Comparison of ENCODE assay signal across 25 mouse cellular contexts in the genomic region with DNA sequence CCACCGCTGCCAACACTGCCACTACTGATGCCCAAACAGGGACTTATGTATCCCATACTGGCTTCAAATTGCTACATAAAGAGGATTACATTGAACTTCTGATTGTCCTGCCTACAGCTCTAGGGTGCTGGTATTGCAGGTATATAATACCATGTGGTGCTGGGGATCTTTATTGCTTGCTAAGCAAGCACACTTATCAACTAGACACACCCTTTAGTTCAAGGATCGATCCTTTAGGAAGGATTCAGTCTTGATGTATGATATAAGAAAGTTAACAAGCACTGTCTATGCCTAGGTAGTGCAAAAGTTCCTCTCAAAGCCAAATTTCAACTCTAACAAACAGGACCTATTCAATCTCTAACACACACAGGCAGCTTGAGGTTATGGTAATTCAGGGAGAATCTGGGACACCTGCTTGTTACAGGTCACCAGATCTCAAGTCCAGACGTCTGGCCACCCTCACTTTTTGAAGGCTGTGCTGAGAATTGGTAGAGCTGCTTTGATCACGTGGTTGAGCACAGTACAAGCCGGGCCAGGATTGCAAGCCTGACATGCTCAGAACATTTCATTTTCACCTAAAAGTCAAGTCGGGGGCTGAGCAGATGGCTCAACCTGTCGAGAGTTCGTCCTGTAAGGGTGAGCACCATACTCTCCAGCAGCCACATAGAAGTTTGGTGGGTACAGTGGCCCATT. TPM values are rescaled to one million over a fixed set of nuclear protein-coding genes. Genes with fewer than 3 reads are reported as not detected.
A peak's percentile ranks its signal among the peaks of the same experiment; 100 is the strongest.
DNase-seq lines count a peak whose midpoint lies in the region; ATAC-seq and TF ChIP-seq lines count a peak whose summit lies in the region.
"Had no signal": no experiment of that assay in that cellular context is flagged by ENCODE, and none has a peak within 500 bp of the region (broad histone marks: within the 10 kb centered on the region; RNA-seq: fewer than 3 reads in every experiment).

No protein-coding gene starts in this region.

- TF ChIP-seq CTCF in intestine, postnatal 0 days (IDR thresholded peaks at IDR 0.05; ENCODE audit: low read depth), result no peak
- no peak for TF ChIP-seq CTCF in stomach, postnatal 0 days (IDR thresholded peaks at IDR 0.05; ENCODE audit: low read depth)

- no peak overlapping the region for H3K27ac ChIP-seq in intestine, embryonic 14.5 days (ENCODE audit: low read depth)
- peak overlapping the region; percentile 28; the same call in 1 of the 2 replicates for H3K27ac ChIP-seq in intestine, postnatal 0 days (ENCODE audit: low read depth, low read length)
- H3K27ac ChIP-seq in stomach, postnatal 0 days (replicated peaks), result no peak overlapping the region
- H3K27ac ChIP-seq: embryonic facial prominence, embryonic 10.5 days; embryonic facial prominence, embryonic 13.5 days; forebrain, embryonic 12.5 days; forebrain, embryonic 15.5 days; hindbrain, embryonic 12.5 days had no signal

- no peak overlapping the region for H3K9ac ChIP-seq in intestine, embryonic 14.5 days (ENCODE audit: low read length)
- H3K9ac ChIP-seq in intestine, postnatal 0 days (ENCODE audit: low read depth, low read length), result no peak overlapping the region
- H3K9ac ChIP-seq in stomach, postnatal 0 days (ENCODE audit: low read length), result no peak overlapping the region
- H3K9ac ChIP-seq: embryonic facial prominence, embryonic 13.5 days; forebrain, embryonic 12.5 days; forebrain, embryonic 15.5 days; hindbrain, embryonic 12.5 days had no signal

- TF ChIP-seq EP300 in stomach, postnatal 0 days (optimal IDR thresholded peaks at IDR 0.05), result no peak

- peak; percentile 41 for DNase-seq in kidney, adult 11 months
- no peak for DNase-seq in kidney, postnatal 10 days
- peak; percentile 68 for DNase-seq in kidney, adult 9 months
- DNase-seq in kidney, postnatal 14 days, result no peak
- no peak for DNase-seq in intestine, embryonic 14.5 days (ENCODE audit: low spot score)
- no peak for DNase-seq in frontal cortex, postnatal 14 days (ENCODE audit: low spot score in 2 of 2)
- no peak for DNase-seq in stomach, postnatal 0 days (ENCODE audit: low spot score)
- DNase-seq: adrenal gland, adult 8-10 months; adrenal gland, postnatal 25 days; cerebellum, adult 11-12 months; cerebellum, adult 8-10 months; cerebellum, postnatal 10 days; cerebellum, postnatal 36 days; embryo, embryonic 11 days; gastrocnemius, postnatal 10 days; heart, adult 11 months had no signal

- ATAC-seq in intestine, embryonic 14.5 days (replicated peaks; ENCODE audit: low FRiP score, low TSS enrichment, low read depth), result peak; percentile 53; the same call in 1 of the 2 replicates
- ATAC-seq in intestine, postnatal 0 days, result peak; percentile 80
- no peak for ATAC-seq in stomach, postnatal 0 days (ENCODE audit: low FRiP score, low TSS enrichment)
- ATAC-seq: activated CD4-positive, CD25-positive, alpha-beta regulatory T cell, adult 4 months; forebrain, embryonic 15.5 days had no signal

- no peak overlapping the region for H3K4me3 ChIP-seq in intestine, embryonic 14.5 days (ENCODE audit: low read depth, low read length)
- H3K4me3 ChIP-seq in intestine, postnatal 0 days (ENCODE audit: low read depth, low read length), result no peak overlapping the region
- no peak overlapping the region for H3K4me3 ChIP-seq in stomach, postnatal 0 days (ENCODE audit: low read depth, low read length)
- H3K4me3 ChIP-seq: embryonic facial prominence, embryonic 10.5 days; embryonic facial prominence, embryonic 13.5 days; erythroblast, embryonic 14.5 days; forebrain, embryonic 12.5 days; forebrain, embryonic 15.5 days; hindbrain, embryonic 12.5 days had no signal

- peaks cover 13% of the 10 kb centered on the region for H3K4me1 ChIP-seq in intestine, embryonic 14.5 days (replicated peaks; ENCODE audit: control insufficient read depth, insufficient read depth, low read length)
- H3K4me1 ChIP-seq in intestine, postnatal 0 days (replicated peaks; ENCODE audit: control insufficient read depth, insufficient read depth, low read length), result peaks cover 4% of the 10 kb centered on the region; the same call in 1 of the 2 replicates
- H3K4me1 ChIP-seq in stomach, postnatal 0 days (replicated peaks; ENCODE audit: control insufficient read depth, insufficient read depth), result no peaks in the 10 kb centered on the region
- H3K4me1 ChIP-seq: hindbrain, embryonic 12.5 days had no signal

- no peaks in the 10 kb centered on the region for H3K36me3 ChIP-seq in intestine, embryonic 14.5 days (ENCODE audit: control insufficient read depth, insufficient read depth, low read length)
- H3K36me3 ChIP-seq in intestine, postnatal 0 days (ENCODE audit: control insufficient read depth, insufficient read depth), result no peaks in the 10 kb centered on the region
- no peaks in the 10 kb centered on the region for H3K36me3 ChIP-seq in stomach, postnatal 0 days (ENCODE audit: control insufficient read depth, insufficient read depth, low read length)
- H3K36me3 ChIP-seq: embryonic facial prominence, embryonic 10.5 days; embryonic facial prominence, embryonic 13.5 days; forebrain, embryonic 12.5 days; forebrain, embryonic 15.5 days; hindbrain, embryonic 12.5 days had no signal

- WGBS in intestine, embryonic 14.5 days, result 80% methylated on average over 8 of the region's 8 CpGs
- WGBS in intestine, postnatal 0 days, result 53% methylated on average over 8 of the region's 8 CpGs
- WGBS in stomach, postnatal 0 days, result 82% methylated on average over 8 of the region's 8 CpGs

- H3K4me2 ChIP-seq in intestine, embryonic 14.5 days (ENCODE audit: low read length), result no peak overlapping the region
- H3K4me2 ChIP-seq in intestine, postnatal 0 days (replicated peaks; ENCODE audit: low read depth), result 0 out of 2 replicates have a peak overlapping the region, but pooled peaks have one; percentile 9
- H3K4me2 ChIP-seq in stomach, postnatal 0 days (replicated peaks; ENCODE audit: low read depth), result no peak overlapping the region
- H3K4me2 ChIP-seq: embryonic facial prominence, embryonic 13.5 days; forebrain, embryonic 12.5 days; forebrain, embryonic 15.5 days; heart, embryonic 11.5 days; hindbrain, embryonic 12.5 days had no signal

- H3K27me3 ChIP-seq in intestine, embryonic 14.5 days (replicated peaks; ENCODE audit: control insufficient read depth, insufficient read depth, low read length), result no peaks in the 10 kb centered on the region
- no peaks in the 10 kb centered on the region for H3K27me3 ChIP-seq in intestine, postnatal 0 days (replicated peaks; ENCODE audit: control insufficient read depth, insufficient read depth, low read length)
- H3K27me3 ChIP-seq in stomach, postnatal 0 days (ENCODE audit: control insufficient read depth, insufficient read depth, low read length), result no peaks in the 10 kb centered on the region
- H3K27me3 ChIP-seq: embryonic facial prominence, embryonic 13.5 days; forebrain, embryonic 12.5 days; hindbrain, embryonic 12.5 days had no signal

- no peaks in the 10 kb centered on the region for H3K9me3 ChIP-seq in intestine, embryonic 14.5 days (ENCODE audit: control insufficient read depth, low read length)
- no peaks in the 10 kb centered on the region for H3K9me3 ChIP-seq in intestine, postnatal 0 days (ENCODE audit: control insufficient read depth)
- H3K9me3 ChIP-seq in stomach, postnatal 0 days (ENCODE audit: control insufficient read depth, low read length), result no peaks in the 10 kb centered on the region
- H3K9me3 ChIP-seq: embryonic facial prominence, embryonic 10.5 days; embryonic facial prominence, embryonic 13.5 days; forebrain, embryonic 12.5 days; forebrain, embryonic 15.5 days; hindbrain, embryonic 12.5 days had no signal

RNA-seq across cellular contexts. Expression of a gene that starts 45.8 kb away (rescaled TPM):
- 6.5 and 6.9 TPM in 2 replicates for polyA plus RNA-seq in intestine, embryonic 14.5 days (2014; fragmentation: Nextera tagmentation; extraction: Ambion mirVana)
- 2.8 and 5.1 TPM in 2 replicates for polyA plus RNA-seq in intestine, postnatal 0 days (2015; fragmentation: Nextera tagmentation; extraction: Ambion mirVana)
- polyA plus RNA-seq in stomach, postnatal 0 days (2015; fragmentation: Nextera tagmentation; extraction: Ambion mirVana), result 2.8 and 3.8 TPM in 2 replicates

Comparison
In these comparisons a context has a peak if more than half of its experiments do, and no peak if none do; other contexts are left out.
1. DNase-seq: peak in kidney, adult 11 months (single experiment) and kidney, adult 9 months (single experiment); none in kidney, postnatal 10 days (single experiment), kidney, postnatal 14 days (single experiment), intestine, embryonic 14.5 days (single experiment), frontal cortex, postnatal 14 days (0 of 2) and stomach, postnatal 0 days (single experiment).